Mouse (Mus musculus) small intestine, adult 2 months (tissue): ENCODE measurements around the gene 6030408B16Rik.

Experiments used
- CTCF ChIP-seq: fragments of 200-500 bp; IDR thresholded peaks from 2 replicates; pipeline ENCODE4 v1.5.1; 2012; ENCODE audit warnings: low read depth, mild to moderate bottlenecking, control low read depth, inconsistent platforms, low read length, moderate library complexity, mixed read lengths; ENCODE audit not compliant: insufficient replicate concordance, insufficient read length; ENCODE audit errors: extremely low read depth
- POLR2A ChIP-seq: fragments of 200-500 bp; IDR thresholded peaks from 2 replicates; pipeline ENCODE4 v1.6.1; 2012; ENCODE audit warnings: low read depth, mild to moderate bottlenecking, control low read depth, inconsistent platforms, low read length, moderate library complexity

DNA sequence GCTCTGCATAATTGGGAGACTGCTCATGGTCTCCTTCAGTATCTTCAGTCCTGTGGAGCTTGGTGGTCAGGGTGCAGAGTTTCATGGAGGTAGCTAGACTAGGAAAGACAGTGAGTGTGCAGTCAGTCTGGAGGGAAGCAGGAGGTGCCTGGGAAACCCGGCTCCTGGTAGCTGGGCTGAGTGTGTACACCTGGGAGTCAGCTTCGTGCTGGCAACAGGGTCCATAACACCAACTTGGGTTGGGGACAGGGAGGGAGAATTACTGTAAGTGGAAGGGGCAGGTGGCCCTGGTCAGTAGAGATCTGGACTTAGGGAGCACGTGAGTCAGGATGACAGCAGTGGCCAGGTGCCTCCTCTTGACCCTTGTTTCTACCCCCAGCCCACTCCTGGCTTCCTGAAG lies 33.1 kb upstream of the 6030408B16Rik start:
- no peak for TF ChIP-seq CTCF
- no peak for TF ChIP-seq POLR2A
